Mouse (Mus musculus) gastrocnemius, adult 2 months (tissue): ENCODE results near the gene Stk31. TPM values are rescaled to one million over a fixed set of nuclear protein-coding genes. Genes with fewer than 3 reads are reported as not detected.
A peak's percentile ranks its signal among the peaks of the same experiment; 100 is the strongest.
"Not testable (repeated sequence)": the region's sequence is repeated elsewhere in the genome, so short reads cannot be mapped to it uniquely, and the experiment has no call there.

Experiments
- DNase-seq: peaks from one replicate; pipeline ENCODE4 v3.0.0; 2022
- H3K27ac ChIP-seq: fragments of 200-600 bp; 2 replicates; pipeline ENCODE4 v1.8.1; 2022; ENCODE audit warnings: mild to moderate bottlenecking
- H3K4me3 ChIP-seq: fragments of 200-600 bp; 2 replicates; pipeline ENCODE4 v1.8.1; 2022; ENCODE audit warnings: mild to moderate bottlenecking, moderate library complexity
- CTCF ChIP-seq: fragments of 200-600 bp; IDR thresholded peaks from 2 replicates; pipeline ENCODE4 v1.8.1; 2022; ENCODE audit warnings: antibody characterized with exemption, mild to moderate bottlenecking, moderate library complexity
- intact Hi-C: fragments of 180-260 bp; cut with DNase I; formaldehyde crosslinking; loops from one replicate; pipeline ENCODE4 v1.15.1; 2025
- total RNA-seq, 2 experiments: library from RNA; stranded (reverse); gene quantifications; 2 replicates each; pipeline ENCODE4 v1.2.3; 2021

The Stk31 gene
- total RNA-seq, 2 experiments from 2014 or later = not detected

DNA sequence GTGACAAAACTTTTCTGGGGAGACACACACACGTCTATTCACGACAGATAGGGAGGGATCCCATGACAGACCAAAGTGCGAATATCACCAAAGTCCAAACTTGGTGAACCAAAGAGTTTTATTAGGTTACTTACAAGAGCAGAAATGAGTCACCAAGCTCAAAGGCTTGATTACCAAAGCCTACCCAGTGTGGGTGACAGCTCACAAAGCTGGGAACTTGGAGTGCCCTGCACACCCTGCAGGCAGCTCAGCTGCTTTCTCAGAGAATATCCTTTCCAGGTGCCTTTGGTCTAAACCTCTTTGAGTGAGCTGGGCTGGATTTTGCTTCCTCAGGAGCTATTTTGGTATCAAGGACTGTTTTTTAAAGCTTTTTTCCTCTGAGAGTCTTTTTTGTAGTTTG lies 15.4 kb downstream of the Stk31 start:
- Histone ChIP-seq H3K4me3 (no peak overlapping the region), H3K27ac (no peak overlapping the region)
- no peak for TF ChIP-seq CTCF
- DNase-seq = no peak
- intact Hi-C loops = no loop called here

DNA sequence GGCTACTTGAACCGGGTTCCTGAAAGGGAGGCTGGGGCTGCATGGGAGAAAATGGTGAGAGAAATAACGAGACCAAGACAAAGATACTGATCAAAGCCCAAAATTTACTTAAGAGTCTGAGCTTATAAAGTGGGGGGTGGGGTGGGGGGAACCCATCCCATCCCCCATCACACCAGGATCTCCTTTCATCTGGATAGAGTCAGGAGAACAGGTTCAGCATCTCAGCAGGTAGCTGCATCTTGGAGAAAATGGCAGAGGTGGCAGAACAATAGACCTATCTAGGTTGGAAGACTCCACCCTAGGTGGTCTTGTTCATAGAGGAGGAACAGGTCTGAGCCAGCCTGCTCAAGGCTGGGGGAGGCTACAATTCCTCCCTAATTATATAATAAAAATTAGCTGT lies 17.6 kb downstream of the Stk31 start:
- H3K27ac ChIP-seq, DNase-seq, intact Hi-C loops, H3K4me3 ChIP-seq: not testable (repeated sequence)

DNA sequence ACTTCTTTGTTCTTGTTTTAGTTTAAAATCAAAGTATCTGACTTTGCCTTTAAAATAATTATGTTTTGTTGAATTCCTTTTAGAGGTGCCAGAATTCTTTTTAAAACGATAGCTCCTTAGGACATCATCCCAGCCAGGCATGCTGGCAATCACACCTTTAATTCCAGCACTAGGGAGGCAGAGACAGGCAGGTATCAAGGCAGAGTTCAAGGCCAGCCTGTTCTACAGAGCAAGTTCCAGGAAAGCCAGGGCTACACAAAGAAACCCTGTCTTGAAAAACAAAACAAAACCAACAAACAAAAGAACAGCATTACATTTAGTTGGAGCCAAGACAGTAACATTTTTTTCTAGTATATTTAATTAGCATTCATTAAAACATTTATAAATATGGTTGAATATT lies 20.6 kb downstream of the Stk31 start:
- Histone ChIP-seq H3K27ac (no peak overlapping the region), H3K4me3 (no peak overlapping the region)
- intact Hi-C loops = no loop called here
- DNase-seq = no peak
- no peak for TF ChIP-seq CTCF

DNA sequence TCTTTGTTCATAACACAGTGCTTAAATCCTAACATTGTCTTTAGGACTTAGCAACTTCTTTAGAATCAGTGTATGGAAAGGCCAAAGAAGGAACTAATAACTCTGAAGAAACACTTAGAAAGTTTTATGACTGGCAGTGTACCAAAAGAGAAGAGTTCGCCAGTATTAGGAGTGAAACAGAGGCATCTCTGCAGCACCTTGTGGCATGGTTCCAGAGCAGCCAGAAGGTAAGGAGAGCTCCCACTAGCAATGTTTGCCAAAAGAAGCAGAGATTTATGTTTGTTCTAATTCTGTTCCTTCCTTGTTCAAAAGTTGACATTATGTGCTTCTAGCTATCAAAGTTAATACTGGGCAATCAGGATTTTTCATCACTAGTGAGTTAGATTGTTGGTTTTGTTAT lies 41.9 kb downstream of the Stk31 start:
- H3K27ac ChIP-seq = no peak overlapping the region
- TF ChIP-seq CTCF = no peak
- DNase-seq = no peak
- intact Hi-C loops = no loop called here
- H3K4me3 ChIP-seq = no peak overlapping the region

DNA sequence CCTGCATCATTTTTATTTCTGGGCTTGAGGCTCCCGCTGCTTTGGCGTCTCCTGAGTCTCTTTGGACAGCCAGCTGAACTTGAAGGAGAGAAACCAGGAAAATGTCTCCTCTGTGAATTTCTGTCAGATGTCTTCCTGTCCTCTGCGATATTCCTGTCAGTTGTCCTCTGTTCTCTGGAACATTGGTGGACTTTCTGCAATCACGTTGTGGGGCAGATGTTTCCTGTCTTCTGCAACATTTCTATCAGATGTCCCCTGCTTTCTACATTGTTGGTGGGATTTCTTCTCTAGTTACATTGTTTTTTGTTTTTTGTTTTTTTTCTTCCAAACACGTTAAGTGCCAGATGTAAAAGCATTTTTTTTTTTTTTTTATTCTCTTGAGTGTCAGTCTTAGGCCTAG lies 62.7 kb downstream of the Stk31 start:
- Histone ChIP-seq H3K4me3 (no peak overlapping the region), H3K27ac (no peak overlapping the region)
- no peak for TF ChIP-seq CTCF
- intact Hi-C loops = no loop called here
- DNase-seq = no peak

DNA sequence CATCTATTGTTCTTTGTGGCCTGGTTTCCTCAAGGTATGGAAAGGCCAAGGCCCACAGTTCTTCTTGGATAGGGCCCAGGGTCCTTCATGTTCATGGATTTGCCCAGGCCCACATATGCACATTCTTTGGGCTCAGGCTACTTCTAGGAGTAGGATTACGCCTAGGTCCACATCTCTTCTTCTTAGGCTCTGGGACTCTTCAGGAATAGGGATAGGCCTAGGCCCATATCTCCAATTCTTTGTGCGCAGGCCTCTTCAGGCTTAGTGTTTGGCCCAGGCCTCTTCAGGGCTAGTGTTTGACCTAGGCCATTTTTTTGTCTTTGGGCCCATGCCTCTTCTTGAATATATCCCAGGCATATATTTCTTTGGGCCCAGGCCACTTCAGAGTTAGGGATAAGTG lies 87.8 kb downstream of the Stk31 start:
- no peak for TF ChIP-seq CTCF
- Histone ChIP-seq H3K27ac (no peak overlapping the region), H3K4me3 (no peak overlapping the region)
- DNase-seq = no peak
- intact Hi-C loops = no loop called here

DNA sequence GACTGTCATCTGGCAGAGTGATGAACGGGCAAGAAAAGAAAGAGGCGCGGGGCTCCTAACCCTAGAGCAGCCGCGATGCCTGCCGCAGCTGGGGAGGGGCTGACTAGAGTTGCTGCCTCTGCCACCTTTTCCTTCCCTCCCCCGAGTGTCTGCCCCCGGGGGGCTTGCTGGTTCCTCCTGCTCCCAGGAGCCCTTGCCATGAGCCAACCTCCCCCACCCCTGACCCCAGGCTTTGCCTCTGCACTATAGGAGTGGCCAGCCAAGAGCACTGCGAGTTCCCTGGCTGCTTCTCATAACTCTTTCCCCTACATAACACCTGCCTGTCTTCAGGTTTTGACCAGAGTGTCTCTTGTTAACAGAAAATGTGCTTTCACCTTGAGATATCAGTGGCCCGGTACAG lies 96.1 kb downstream of the Stk31 start:
- no peak for DNase-seq
- TF ChIP-seq CTCF = no peak
- no peak overlapping the region for H3K27ac ChIP-seq
- H3K4me3 ChIP-seq = no peak overlapping the region
- intact Hi-C loops = no loop called here

DNA sequence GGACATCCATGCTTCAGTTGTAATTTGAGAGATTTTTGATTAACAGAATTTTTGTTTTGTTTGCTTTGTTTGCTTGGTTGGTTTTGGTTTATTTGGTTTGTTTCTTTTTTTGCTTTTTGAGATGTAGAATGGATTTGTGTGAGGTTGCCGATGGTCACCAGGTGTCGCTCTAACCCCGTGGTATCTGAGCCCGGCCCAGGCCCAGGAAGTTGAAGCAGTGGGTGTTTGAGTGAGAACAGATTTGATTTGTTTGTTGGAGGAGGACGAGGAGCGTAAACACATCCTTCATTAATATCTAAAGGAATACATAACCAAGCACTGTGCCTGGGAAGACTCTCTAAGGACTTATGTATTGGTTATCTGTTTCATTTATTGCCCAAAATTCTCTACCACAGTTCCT lies 123.6 kb downstream of the Stk31 start:
- H3K4me3 ChIP-seq = no peak overlapping the region
- H3K27ac ChIP-seq = no peak overlapping the region
- peak; percentile 65 for DNase-seq
- intact Hi-C loops = loop anchor here (1.0 to 10.0 kb wide), 4 partner anchors 396 to 1018 kb away; no protein-coding TSS in a partner anchor
- TF ChIP-seq CTCF = peak; percentile 88

Other genes starting within 250 kb of the Stk31 start
- gene Igf2bp3, start 180.6 kb upstream of the Stk31 start, total RNA-seq = under 1 TPM; 0.06 to 0.13 TPM
- 10 to 100 TPM; 15.0 to 30.8 TPM for gene Tra2a, start 131.6 kb upstream of the Stk31 start, total RNA-seq
- 1 to 10 TPM; 1.9 to 2.4 TPM for gene Ccdc126, start 76.3 kb upstream of the Stk31 start, total RNA-seq
- under 1 TPM; 0.14 to 0.26 TPM for gene Fam221a, start 27.9 kb upstream of the Stk31 start, total RNA-seq